Mouse (Mus musculus): ENCODE data around the gene Wbp11. TPM values are rescaled to one million over a fixed set of nuclear protein-coding genes. Genes with fewer than 3 reads are reported as not detected.

Wbp11 gene
- polyA plus RNA-seq (2012; rRNA removed) = 38.1 and 45.9 TPM in 2 replicates

DNA sequence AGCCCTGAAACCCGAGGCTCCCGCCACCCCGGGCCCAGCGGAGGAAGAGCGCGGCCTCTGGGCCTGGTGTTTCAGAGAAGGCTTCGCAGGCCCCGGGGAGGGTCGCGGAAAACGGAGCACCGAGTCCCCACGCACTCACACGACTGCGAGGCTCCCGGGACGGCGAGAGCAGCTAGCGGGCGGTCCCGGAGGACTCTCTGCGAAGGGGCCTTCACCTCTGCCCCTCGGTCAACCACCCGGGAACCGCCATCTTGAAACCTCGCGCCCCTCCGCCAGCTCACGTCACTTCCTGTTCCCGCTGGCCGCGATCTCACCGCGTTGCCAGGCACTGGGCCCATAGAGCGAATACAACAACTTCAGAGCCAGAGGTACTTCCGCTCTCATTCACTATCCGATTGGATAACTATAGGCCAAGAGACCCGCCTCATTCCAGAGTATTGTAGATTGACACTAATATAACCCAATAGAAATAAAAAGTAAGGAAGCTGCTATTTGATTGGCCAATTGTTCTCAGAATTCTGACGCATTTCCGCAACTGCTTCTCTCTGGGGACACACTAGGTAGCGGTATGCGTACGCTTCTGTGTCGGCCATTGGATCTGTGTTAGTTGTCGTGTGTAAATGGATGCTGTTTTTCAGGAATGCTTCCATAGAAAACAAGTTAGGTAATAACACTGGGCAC is at the start of gene Wbp11:
Gene Wbp11, minus strand, starts transcription at position 353 of the 681 bp plus-strand sequence.

DNA sequence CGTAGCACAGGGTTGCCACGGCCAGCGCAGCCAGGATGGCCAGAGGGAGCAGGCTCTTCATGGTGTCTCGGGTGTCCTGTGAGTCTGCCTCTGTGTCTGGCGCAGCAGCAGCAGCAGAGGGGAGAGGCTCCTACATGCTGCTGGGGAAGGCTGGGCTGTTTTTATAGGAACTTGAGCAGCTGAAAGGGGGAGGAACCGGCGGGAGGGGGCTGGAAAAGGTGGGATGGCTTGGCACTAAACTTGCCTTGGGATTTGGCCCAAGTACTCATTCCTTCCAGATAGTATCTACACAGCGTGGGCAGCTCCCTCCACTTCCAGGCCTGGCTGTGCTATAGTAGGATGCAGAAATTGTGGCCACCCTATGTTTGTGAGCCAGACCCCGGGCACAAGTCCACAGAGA is 47.6 kb upstream of the Wbp11 start, which contains the start of gene Mgp:
Gene Mgp, minus strand, starts transcription at position 154 of the 400 bp plus-strand sequence.

GRCm38 (mm10) chr6:136857186-136857872 is 29.3 kb upstream of the Wbp11 start, which contains the start of gene Art4:
Gene Art4, minus strand, starts transcription at chr6:136857733.

DNA sequence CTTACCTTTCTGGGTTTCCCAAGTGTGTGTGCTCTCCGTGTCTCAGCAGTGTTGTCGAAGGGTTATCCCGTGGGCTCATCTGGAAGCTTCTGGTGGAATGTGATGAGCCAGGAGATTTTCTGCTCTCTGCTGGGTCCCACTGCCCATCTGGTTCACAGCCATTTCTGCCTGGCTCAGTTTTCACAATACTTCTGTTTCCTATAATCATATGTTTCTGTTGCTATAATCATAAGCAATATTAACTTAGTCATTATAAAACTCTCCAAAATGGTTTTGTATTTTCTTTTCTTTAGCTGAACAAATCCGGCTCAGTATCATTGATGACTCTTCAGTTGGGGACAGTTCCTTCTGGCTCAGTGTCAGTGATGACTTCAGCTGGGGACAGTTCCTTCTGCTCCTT is 7.3 kb upstream of the Wbp11 start, which contains the start of gene Smco3:
Gene Smco3, minus strand, starts transcription at position 101 of the 400 bp plus-strand sequence.

DNA sequence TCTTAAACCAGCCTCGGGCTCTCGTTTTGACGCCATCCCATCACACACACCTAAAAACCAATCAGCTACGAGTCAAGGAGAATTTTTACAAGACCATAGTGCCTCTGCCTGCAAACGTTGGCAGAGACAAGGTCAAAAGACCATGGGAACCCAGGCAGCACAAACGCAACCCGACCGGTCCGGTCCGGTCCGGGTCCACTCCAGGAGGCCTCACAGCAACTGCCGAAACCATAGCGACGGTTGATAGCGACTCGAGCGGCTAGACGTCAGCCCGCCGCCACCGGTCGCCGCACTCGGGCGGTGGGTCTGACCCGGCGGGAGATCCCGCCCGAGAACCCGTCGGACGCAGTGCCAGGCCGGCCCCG is 535 bp downstream of the Wbp11 start, which contains the start of gene BC049715:
Gene BC049715, plus strand, starts transcription at position 111 of the 365 bp plus-strand sequence.

DNA sequence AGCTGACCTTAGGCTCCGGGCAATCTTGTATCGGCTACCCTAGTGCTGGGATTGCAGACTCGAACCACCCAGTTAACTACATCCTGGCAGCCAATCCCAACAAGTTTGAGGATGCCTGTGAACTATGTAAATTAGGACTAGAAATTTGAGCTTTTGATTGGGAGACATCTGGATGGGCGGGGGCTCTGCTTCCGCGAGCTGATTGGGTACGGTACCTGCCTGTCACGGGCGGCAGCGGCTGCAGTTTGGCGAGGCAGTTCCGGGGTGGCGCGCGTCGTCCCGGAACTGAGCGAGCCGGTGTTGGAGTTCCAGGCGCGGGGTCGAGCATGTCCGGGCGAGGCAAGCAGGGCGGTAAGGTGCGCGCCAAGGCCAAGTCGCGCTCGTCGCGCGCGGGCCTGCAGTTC is 20.0 kb downstream of the Wbp11 start, which contains the start of gene H2afj:
Gene H2afj, plus strand, starts transcription at position 231 of the 404 bp plus-strand sequence.

DNA sequence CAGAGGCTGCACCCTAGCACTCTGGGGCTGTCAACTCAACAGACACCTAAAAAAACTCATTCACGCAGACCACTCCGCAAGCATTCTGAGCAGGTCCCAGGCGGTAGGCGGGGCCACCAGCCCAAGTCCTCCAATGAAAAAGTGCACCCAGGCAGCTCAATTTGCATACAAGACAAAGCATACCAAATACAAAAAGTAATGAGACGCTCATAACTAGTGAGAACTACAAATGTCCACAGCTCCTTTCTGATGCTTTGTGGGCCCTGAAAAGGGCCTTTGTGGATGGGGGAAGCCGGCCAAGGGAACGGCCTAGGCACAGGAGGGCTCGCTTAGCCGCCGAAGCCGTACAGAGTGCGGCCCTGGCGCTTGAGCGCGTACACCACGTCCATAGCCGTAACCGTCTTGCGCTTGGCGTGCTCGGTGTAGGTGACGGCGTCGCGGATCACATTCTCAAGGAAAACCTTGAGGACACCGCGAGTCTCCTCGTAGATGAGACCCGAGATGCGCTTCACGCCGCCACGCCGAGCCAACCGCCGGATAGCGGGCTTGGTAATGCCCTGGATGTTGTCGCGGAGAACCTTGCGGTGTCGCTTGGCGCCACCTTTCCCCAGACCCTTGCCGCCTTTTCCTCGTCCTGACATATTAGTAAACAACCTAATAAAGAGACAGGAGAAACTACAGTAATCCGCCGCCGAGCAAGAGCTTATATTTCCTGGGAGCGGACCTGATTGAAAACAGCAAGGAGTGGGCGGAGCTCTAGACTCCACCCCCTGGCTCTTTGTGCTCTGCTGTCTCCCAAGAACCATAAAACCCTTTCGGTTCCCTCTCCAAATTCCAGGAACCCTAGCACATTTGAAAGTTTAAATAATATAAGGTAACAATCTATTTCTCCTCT is 24.0 kb downstream of the Wbp11 start, which contains the start of gene Hist4h4:
Gene Hist4h4, minus strand, starts transcription at position 677 of the 895 bp plus-strand sequence.

GRCm38 (mm10) chr6:136781377-136781986 is 46.6 kb downstream of the Wbp11 start, which contains the start of gene Gucy2c:
Gene Gucy2c, minus strand, starts transcription at chr6:136781765.

Other genes starting within 250 kb of the Wbp11 start
- 3.8 and 4.8 TPM in 2 replicates for gene Plbd1, start 166.3 kb downstream of the Wbp11 start, polyA plus RNA-seq (2012; rRNA removed)
- 0.08 and 0.09 TPM in 2 replicates for gene Gucy2c, start 46.5 kb downstream of the Wbp11 start, polyA plus RNA-seq (2012; rRNA removed)
- gene Hist4h4, start 23.8 kb downstream of the Wbp11 start, polyA plus RNA-seq (2012; rRNA removed) = 2.3 and 2.9 TPM in 2 replicates
- 99.2 and 99.8 TPM in 2 replicates for gene H2afj, start 20.0 kb downstream of the Wbp11 start, polyA plus RNA-seq (2012; rRNA removed)
- gene BC049715, start 607 bp downstream of the Wbp11 start, polyA plus RNA-seq (2012; rRNA removed) = 0.61 and 0.81 TPM in 2 replicates
- gene Smco3, start 7.2 kb upstream of the Wbp11 start, polyA plus RNA-seq (2012; rRNA removed) = 0.07 and 0.10 TPM in 2 replicates
- gene Art4, start 29.5 kb upstream of the Wbp11 start, polyA plus RNA-seq (2012; rRNA removed) = 15.1 and 19.9 TPM in 2 replicates
- gene Mgp, start 47.6 kb upstream of the Wbp11 start, polyA plus RNA-seq (2012; rRNA removed) = 0.67 and 3.9 TPM in 2 replicates
- 0.09 and 0.12 TPM in 2 replicates for gene Erp27, start 93.9 kb upstream of the Wbp11 start, polyA plus RNA-seq (2012; rRNA removed)
- gene Pde6h, start 95.6 kb upstream of the Wbp11 start, polyA plus RNA-seq (2012; rRNA removed) = under 0.01 and 0.07 TPM in 2 replicates
- gene Arhgdib, start 113.7 kb upstream of the Wbp11 start, polyA plus RNA-seq (2012; rRNA removed) = 75.0 and 109 TPM in 2 replicates

Measured in liver, embryonic 14 days (tissue).